Mouse (Mus musculus) heart, adult 2 months (tissue): Measurements from ENCODE around the gene Gadd45a. TPM values are rescaled to one million over a fixed set of nuclear protein-coding genes. Genes with fewer than 3 reads are reported as not detected.

ENCODE experiments used
- DNase-seq, 2 experiments: peaks; one replicate each; pipeline ENCODE4 v3.0.0; 2021
- H3K27ac ChIP-seq: fragments of 200-600 bp; 2 replicates; pipeline ENCODE4 v1.8.1; 2022
- H3K27me3 ChIP-seq: fragments of 200-500 bp; 2 replicates; pipeline ENCODE4 v1.6.1; 2012; ENCODE audit warnings: mild to moderate bottlenecking, low read length, inconsistent platforms, mixed read lengths; ENCODE audit not compliant: control insufficient read depth, insufficient read depth
- H3K36me3 ChIP-seq: fragments of 200-500 bp; 2 replicates; pipeline ENCODE4 v1.6.1; 2012; ENCODE audit warnings: low read length, inconsistent platforms; ENCODE audit not compliant: control insufficient read depth, insufficient read depth
- H3K4me1 ChIP-seq: fragments of 200-500 bp; 2 replicates; pipeline ENCODE4 v1.6.1; 2011; ENCODE audit warnings: low read length; ENCODE audit not compliant: control insufficient read depth, insufficient read depth
- H3K4me3 ChIP-seq: fragments of 200-600 bp; 2 replicates; pipeline ENCODE4 v1.8.1; 2022
- H3K79me2 ChIP-seq: fragments of 200-500 bp; replicated peaks from 2 replicates; pipeline ENCODE4 v1.6.1; 2012; ENCODE audit warnings: mild to moderate bottlenecking, inconsistent platforms, low read length, moderate library complexity, mixed read lengths; ENCODE audit not compliant: control insufficient read depth, insufficient read depth
- H3K9ac ChIP-seq: fragments of 200-500 bp; 2 replicates; pipeline ENCODE4 v1.6.1; 2012; ENCODE audit warnings: low read depth, mild to moderate bottlenecking, control low read depth, inconsistent platforms, low read length, mixed read lengths
- CTCF ChIP-seq: fragments of 200-600 bp; IDR thresholded peaks from 2 replicates; pipeline ENCODE4 v1.8.1; 2022; ENCODE audit warnings: antibody characterized with exemption, mild to moderate bottlenecking, moderate library complexity
- EP300 ChIP-seq: fragments of 200-500 bp; IDR thresholded peaks from 2 replicates; pipeline ENCODE4 v1.6.1; 2011; ENCODE audit warnings: low read depth, low read length, control low read depth; ENCODE audit not compliant: insufficient read depth
- POLR2A ChIP-seq: fragments of 200-500 bp; IDR thresholded peaks from 2 replicates; pipeline ENCODE4 v1.6.1; 2011; ENCODE audit warnings: mild to moderate bottlenecking, low read depth, low read length, control low read depth; ENCODE audit not compliant: insufficient read depth
- WGBS: fragments of 180-500 bp; shearing (Covaris S2); methylation state at CpG from one replicate; pipeline ENCODE4 v1.1.7; 2018; 5-methylcytosine and 5-hydroxymethylcytosine counted together
- intact Hi-C: fragments of 180-260 bp; cut with DNase I; formaldehyde crosslinking; loops from one replicate; pipeline ENCODE4 v1.15.1; 2025
- polyA plus RNA-seq: library from polyadenylated mRNA; depleted of rRNA; stranded (reverse); fragments of >200 nt; gene quantifications from 2 replicates; pipeline ENCODE4 v1.2.3, GENCODE M21; 2012
- total RNA-seq, 2 experiments: library from RNA; stranded (reverse); gene quantifications; 2 replicates each; pipeline ENCODE4 v1.2.3; 2021

Gene Gadd45a
- total and polyA plus RNA-seq, 3 experiments: 14.6 to 30.3 (median 16.1) TPM

DNA sequence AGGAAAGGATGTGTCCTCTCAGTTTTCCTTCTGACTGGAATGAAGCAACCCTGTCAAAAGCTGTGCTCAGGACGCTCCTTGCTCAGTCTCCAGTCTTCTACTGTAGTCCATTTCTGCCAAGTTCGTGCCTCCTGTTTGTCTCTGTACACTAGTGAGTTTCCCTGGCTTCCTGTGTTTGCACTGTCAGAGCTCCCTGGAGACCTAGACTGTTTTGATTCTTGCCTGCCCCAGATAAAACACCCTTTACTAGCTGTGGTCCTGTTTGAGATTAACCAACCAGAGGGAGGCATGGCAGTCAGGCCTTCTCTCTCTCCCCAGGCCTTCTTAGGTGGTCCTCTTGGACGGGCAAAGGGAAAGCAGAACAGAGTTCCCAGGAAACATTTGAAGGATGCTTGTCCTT is 40.2 kb upstream of the Gadd45a start:
- peak overlapping the region; percentile 67 for H3K27ac ChIP-seq
- H3K9ac ChIP-seq: no peak overlapping the region
- 26% methylated on average over 3 of the region's 3 CpGs for WGBS
- peak; percentile 52 to 60 for DNase-seq
- TF ChIP-seq CTCF: no peak
- TF ChIP-seq POLR2A: 0 out of 2 replicates have a peak, but pooled peaks have one; percentile 14
- no peak for TF ChIP-seq EP300
- intact Hi-C loops: loop anchor here (5.0 kb wide), 1 partner anchor 40 kb away; the partner anchor contains the start of gene Gadd45a
- no peak overlapping the region for H3K4me3 ChIP-seq
- H3K36me3 ChIP-seq: peaks cover 3% of the 10 kb centered on the region; the same call in 1 of the 2 replicates
- no peaks in the 10 kb centered on the region for H3K79me2 ChIP-seq
- H3K4me1 ChIP-seq: peaks cover 18% of the 10 kb centered on the region
- H3K27me3 ChIP-seq: no peaks in the 10 kb centered on the region

DNA sequence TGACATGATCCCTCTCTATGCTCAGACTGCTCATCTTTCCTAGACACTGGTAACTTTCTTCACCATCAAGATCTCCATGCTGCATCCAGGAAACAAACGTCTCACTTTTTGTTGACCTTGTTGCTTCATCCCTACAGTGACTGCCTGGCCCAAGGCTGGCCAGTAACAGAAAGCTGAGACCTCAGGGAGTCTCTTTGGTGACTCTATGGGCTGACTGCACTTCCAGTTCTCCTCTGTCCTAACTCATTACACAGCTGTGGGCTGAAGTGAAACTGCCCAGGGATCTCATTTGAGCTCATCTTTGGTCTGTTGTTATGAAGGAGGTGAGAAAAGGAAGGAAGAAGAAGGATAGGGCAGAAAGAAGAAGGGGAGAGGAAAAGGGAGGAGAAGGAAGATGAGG is 39.1 kb upstream of the Gadd45a start:
- H3K27me3 ChIP-seq: no peaks in the 10 kb centered on the region
- intact Hi-C loops: loop anchor here (5.0 kb wide), 1 partner anchor 39 kb away; the partner anchor contains the start of gene Gadd45a
- H3K4me3 ChIP-seq: no peak overlapping the region
- peaks cover 18% of the 10 kb centered on the region for H3K4me1 ChIP-seq
- no peak overlapping the region; the same call in 1 of the 2 replicates for H3K27ac ChIP-seq
- no peak overlapping the region for H3K9ac ChIP-seq
- WGBS: 33% methylated on average over 1 of the region's 1 CpGs
- DNase-seq: no peak
- H3K36me3 ChIP-seq: peaks cover 3% of the 10 kb centered on the region; the same call in 1 of the 2 replicates
- TF ChIP-seq POLR2A (no peak), CTCF (no peak), EP300 (no peak)
- H3K79me2 ChIP-seq: no peaks in the 10 kb centered on the region

DNA sequence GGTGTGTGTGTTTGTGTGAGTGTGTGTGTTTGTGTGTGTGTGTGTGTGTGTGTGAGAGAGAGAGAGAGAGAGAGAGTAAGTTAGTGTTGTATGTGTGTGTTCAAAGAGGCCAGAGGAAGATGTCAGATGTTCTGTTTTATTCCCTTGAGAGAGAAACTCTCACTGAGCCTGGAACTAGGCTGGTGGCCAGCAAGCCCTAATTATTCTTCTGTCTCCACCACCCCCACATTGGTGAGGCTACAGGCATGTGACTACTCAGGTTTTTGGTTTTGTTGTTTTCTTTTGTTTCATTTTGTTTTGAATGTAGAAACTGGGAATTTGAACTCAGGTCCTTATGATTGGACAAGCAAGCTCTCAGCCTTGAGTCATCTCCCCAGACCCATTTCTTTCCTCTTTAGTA is 37.6 kb upstream of the Gadd45a start:
- intact Hi-C loops: loop anchor here (5.0 kb wide), 1 partner anchor 38 kb away; the partner anchor contains the start of gene Gadd45a

DNA sequence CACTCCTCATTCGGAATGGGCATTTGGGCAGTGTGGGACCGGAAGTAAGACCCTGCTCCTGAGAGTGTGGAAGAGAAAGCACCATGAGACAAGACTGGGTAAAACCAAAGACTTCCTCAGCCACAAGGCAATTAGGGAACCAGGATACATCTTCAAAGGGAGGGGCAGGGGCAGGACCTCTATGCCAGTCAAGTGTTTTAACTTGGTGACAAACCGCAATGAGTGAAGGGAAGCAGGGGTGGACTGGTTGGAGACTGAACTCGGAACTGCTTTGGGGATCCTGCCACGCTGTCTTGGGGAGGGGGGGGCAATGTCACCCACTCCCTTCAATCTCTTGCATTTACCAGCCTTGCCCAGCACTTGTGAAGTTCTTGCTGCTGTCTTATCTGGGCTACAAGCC is 36.7 kb upstream of the Gadd45a start:
- Histone ChIP-seq H3K27me3 (no peaks in the 10 kb centered on the region), H3K4me1 (peaks cover 24% of the 10 kb centered on the region), H3K36me3 (peaks cover 5% of the 10 kb centered on the region; the same call in 1 of the 2 replicates), H3K4me3 (no peak overlapping the region), H3K79me2 (no peaks in the 10 kb centered on the region), H3K27ac (no peak overlapping the region), H3K9ac (no peak overlapping the region)
- WGBS: 73% methylated on average over 5 of the region's 5 CpGs
- no peak for DNase-seq
- intact Hi-C loops: no loop called here
- TF ChIP-seq EP300 (no peak), POLR2A (no peak)

More for the DNA sequence above, 37.6 kb upstream of the Gadd45a start:
- Histone ChIP-seq H3K79me2 (no peaks in the 10 kb centered on the region), H3K4me3 (no peak overlapping the region), H3K9ac (no peak overlapping the region), H3K27me3 (no peaks in the 10 kb centered on the region), H3K27ac (no peak overlapping the region), H3K36me3 (peaks cover 5% of the 10 kb centered on the region; the same call in 1 of the 2 replicates), H3K4me1 (peaks cover 20% of the 10 kb centered on the region)
- DNase-seq: no peak
- TF ChIP-seq CTCF (no peak), EP300 (no peak), POLR2A (no peak)

DNA sequence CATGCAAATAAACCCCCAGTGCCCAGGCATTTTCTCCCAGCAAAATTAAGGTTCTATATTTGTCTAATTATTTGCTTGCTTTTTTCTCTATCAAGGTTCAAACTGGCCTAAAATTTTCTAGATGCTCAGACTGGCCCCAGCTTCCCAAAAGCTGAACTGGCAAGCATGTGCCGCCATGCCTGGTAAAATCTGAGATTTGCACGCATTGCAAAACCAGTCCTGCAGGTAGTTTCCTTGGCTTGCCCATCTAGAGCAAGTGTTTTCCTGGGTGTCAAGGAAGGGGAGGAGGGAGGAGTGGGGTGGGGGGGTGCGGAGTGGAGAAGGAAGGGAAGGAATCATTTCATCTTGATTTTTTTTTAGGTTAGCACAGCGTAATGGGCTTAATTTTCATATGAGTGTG is 36.2 kb upstream of the Gadd45a start:
- Histone ChIP-seq H3K27me3 (no peaks in the 10 kb centered on the region), H3K4me1 (peaks cover 24% of the 10 kb centered on the region), H3K79me2 (no peaks in the 10 kb centered on the region), H3K9ac (no peak overlapping the region), H3K36me3 (peaks cover 5% of the 10 kb centered on the region; the same call in 1 of the 2 replicates), H3K4me3 (no peak overlapping the region), H3K27ac (no peak overlapping the region)
- TF ChIP-seq EP300: no peak
- TF ChIP-seq CTCF: no peak
- no peak for TF ChIP-seq POLR2A
- no peak for DNase-seq
- intact Hi-C loops: no loop called here
- whole genome bisulfite sequencing: 90% methylated on average over 4 of the region's 4 CpGs

DNA sequence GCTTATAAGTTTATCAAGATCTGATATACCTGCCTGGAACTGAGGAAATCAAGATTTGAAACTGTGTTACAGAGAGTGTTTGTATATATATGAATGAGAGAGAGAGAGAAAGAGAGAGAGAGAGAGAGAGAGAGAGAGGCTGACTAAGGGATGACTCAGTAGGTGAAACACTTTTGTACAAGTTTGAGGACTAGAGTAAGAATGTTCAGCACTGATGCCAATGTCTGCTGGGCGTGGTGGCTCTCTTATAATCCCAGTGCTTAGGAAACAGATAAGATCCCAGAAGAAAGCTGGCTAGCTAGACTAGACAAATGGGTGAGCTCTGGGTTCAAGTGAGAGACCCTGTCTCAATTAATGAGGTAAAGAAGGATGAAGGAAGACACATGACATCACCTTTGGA is 34.4 kb upstream of the Gadd45a start:
- no peak overlapping the region for H3K27ac ChIP-seq
- H3K79me2 ChIP-seq: no peaks in the 10 kb centered on the region
- 71% methylated on average over 1 of the region's 1 CpGs for WGBS
- no peak overlapping the region for H3K9ac ChIP-seq
- intact Hi-C loops: no loop called here
- H3K4me1 ChIP-seq: peaks cover 15% of the 10 kb centered on the region
- H3K4me3 ChIP-seq: no peak overlapping the region
- DNase-seq: no peak
- H3K27me3 ChIP-seq: no peaks in the 10 kb centered on the region
- peaks cover 2% of the 10 kb centered on the region; the same call in 1 of the 2 replicates for H3K36me3 ChIP-seq
- no peak for TF ChIP-seq EP300
- no peak for TF ChIP-seq CTCF
- no peak for TF ChIP-seq POLR2A
